Comparison of ENCODE assay signal across 8 mouse cellular contexts in genomic region chr17:35000717-35001451, GRCm38 (mm10). TPM values are rescaled to one million over a fixed set of nuclear protein-coding genes. Genes with fewer than 3 reads are reported as not detected.
DNase-seq lines count a peak whose midpoint lies in the region; ATAC-seq and TF ChIP-seq lines count a peak whose summit lies in the region.

Vars (plus strand) TSS chr17:35000987.

- peak within 1 kb of the TSS; percentile 95 for H3K9ac ChIP-seq in hindbrain, embryonic 11.5 days (ENCODE audit: low read depth, low read length)
- H3K9ac ChIP-seq in lung, embryonic 16.5 days (ENCODE audit: low read length) = peak within 1 kb of the TSS; percentile 96

- in situ Hi-C loops in Patski (cut with MboI; ENCODE audit: low pct_unique_long_range_greater_than_20kb) = no loop called here

- WGBS in hindbrain, embryonic 11.5 days = under 1% methylated on average over 82 of the region's 83 CpGs
- under 1% methylated on average over 73 of the region's 83 CpGs for WGBS in lung, embryonic 16.5 days

- peaks cover 12% of the 10 kb centered on the region; the same call in 1 of the 2 replicates for H3K36me3 ChIP-seq in hindbrain, embryonic 11.5 days (ENCODE audit: control insufficient read depth, insufficient read depth, low read length)
- H3K36me3 ChIP-seq in lung, embryonic 16.5 days (ENCODE audit: control insufficient read depth, insufficient read depth, low read length) = peaks cover 18% of the 10 kb centered on the region

- no peak for TF ChIP-seq CTCF in Patski (IDR thresholded peaks at IDR 0.05)

- peak within 1 kb of the TSS; percentile 97 for H3K27ac ChIP-seq in hindbrain, embryonic 11.5 days (ENCODE audit: low read depth, low read length)
- H3K27ac ChIP-seq in lung, embryonic 16.5 days (ENCODE audit: low read length) = peak within 1 kb of the TSS; percentile 99

- no peaks in the 10 kb centered on the region for H3K9me3 ChIP-seq in hindbrain, embryonic 11.5 days (ENCODE audit: control insufficient read depth, low read length)
- no peaks in the 10 kb centered on the region for H3K9me3 ChIP-seq in lung, embryonic 16.5 days (ENCODE audit: control insufficient read depth, low read length)

- peak within 1 kb of the TSS; percentile 89 for H3K4me3 ChIP-seq in hindbrain, embryonic 11.5 days (ENCODE audit: low read depth, low read length)
- H3K4me3 ChIP-seq in lung, embryonic 16.5 days (ENCODE audit: low read length) = peak within 1 kb of the TSS; percentile 87

- POLR2A ChIA-PET in Patski (lab: Charles Lee) = interaction anchor here (0.6 to 1.3 kb wide), 5 partner anchors 11 to 240 kb away, joined by 3 to 6 read pairs (median 3); partner anchors contain the start of genes Clic1 and Gpank1

- CTCF ChIA-PET in Patski (lab: Charles Lee) = interaction anchor here (1.1 kb wide), 1 partner anchor 48 kb away, joined by 3 read pairs; no protein-coding TSS in a partner anchor

- H3K27me3 ChIP-seq in Patski = no peaks in the 10 kb centered on the region
- no peaks in the 10 kb centered on the region for H3K27me3 ChIP-seq in hindbrain, embryonic 11.5 days (ENCODE audit: control insufficient read depth, insufficient read depth, low read length)
- H3K27me3 ChIP-seq in lung, embryonic 16.5 days (ENCODE audit: control insufficient read depth, insufficient read depth, low read depth, low read length) = no peaks in the 10 kb centered on the region

- H3K4me1 ChIP-seq in hindbrain, embryonic 11.5 days (replicated peaks; ENCODE audit: control insufficient read depth, insufficient read depth, low read length) = peaks cover 7% of the 10 kb centered on the region
- peaks cover 42% of the 10 kb centered on the region for H3K4me1 ChIP-seq in lung, embryonic 16.5 days (replicated peaks; ENCODE audit: control insufficient read depth, insufficient read depth, low read length)

- ATAC-seq in Patski = peak; percentile 72
- ATAC-seq in hindbrain, embryonic 11.5 days (ENCODE audit: low FRiP score) = peak; percentile 91
- ATAC-seq in lung, embryonic 16.5 days (ENCODE audit: low read depth) = peak; percentile 91

- no peak for DNase-seq in Patski (ENCODE audit: low read depth, low spot score)
- DNase-seq in cerebellum, postnatal 10 days = peak; percentile 88 to 92
- DNase-seq in frontal cortex, postnatal 10 days (ENCODE audit: low spot score in 2 of 2) = peak; percentile 70 to 83
- DNase-seq in hindbrain, embryonic 11.5 days (ENCODE audit: low spot score) = peak; percentile 93
- peak; percentile 70 for DNase-seq in layer of hippocampus, adult 9-11 months
- peak; percentile 86 for DNase-seq in ovary, adult 18-20 months (ENCODE audit: low spot score)
- peak; percentile 84 for DNase-seq in thymus, postnatal 0 days (ENCODE audit: low spot score)

- peak within 1 kb of the TSS; percentile 99 for H3K4me2 ChIP-seq in hindbrain, embryonic 11.5 days (replicated peaks; ENCODE audit: low read depth, low read length)
- peak within 1 kb of the TSS; percentile 98 for H3K4me2 ChIP-seq in lung, embryonic 16.5 days (ENCODE audit: low read depth, low read length)

RNA-seq across cellular contexts. Expression of gene Vars, which starts in this region (rescaled TPM):
- polyA plus RNA-seq in Patski (2021) = 123 TPM
- polyA plus RNA-seq in hindbrain, embryonic 11.5 days (2014; fragmentation: Nextera tagmentation; extraction: Ambion mirVana) = 69.1 and 71.7 TPM in 2 replicates
- 88.0 and 96.2 TPM in 2 replicates for polyA plus RNA-seq in lung, embryonic 16.5 days (2015; fragmentation: Nextera tagmentation; extraction: Ambion mirVana)
- 125 and 138 TPM in 2 replicates for polyA plus RNA-seq in thymus, postnatal 0 days (2015; fragmentation: Nextera tagmentation; extraction: Ambion mirVana)
